Mouse (Mus musculus): ENCODE measurements around the gene Csrp3. TPM values are rescaled to one million over a fixed set of nuclear protein-coding genes. Genes with fewer than 3 reads are reported as not detected.

Gene Csrp3
- total and polyA plus RNA-seq, 2 experiments: 10.9 to 44.6 TPM

DNA sequence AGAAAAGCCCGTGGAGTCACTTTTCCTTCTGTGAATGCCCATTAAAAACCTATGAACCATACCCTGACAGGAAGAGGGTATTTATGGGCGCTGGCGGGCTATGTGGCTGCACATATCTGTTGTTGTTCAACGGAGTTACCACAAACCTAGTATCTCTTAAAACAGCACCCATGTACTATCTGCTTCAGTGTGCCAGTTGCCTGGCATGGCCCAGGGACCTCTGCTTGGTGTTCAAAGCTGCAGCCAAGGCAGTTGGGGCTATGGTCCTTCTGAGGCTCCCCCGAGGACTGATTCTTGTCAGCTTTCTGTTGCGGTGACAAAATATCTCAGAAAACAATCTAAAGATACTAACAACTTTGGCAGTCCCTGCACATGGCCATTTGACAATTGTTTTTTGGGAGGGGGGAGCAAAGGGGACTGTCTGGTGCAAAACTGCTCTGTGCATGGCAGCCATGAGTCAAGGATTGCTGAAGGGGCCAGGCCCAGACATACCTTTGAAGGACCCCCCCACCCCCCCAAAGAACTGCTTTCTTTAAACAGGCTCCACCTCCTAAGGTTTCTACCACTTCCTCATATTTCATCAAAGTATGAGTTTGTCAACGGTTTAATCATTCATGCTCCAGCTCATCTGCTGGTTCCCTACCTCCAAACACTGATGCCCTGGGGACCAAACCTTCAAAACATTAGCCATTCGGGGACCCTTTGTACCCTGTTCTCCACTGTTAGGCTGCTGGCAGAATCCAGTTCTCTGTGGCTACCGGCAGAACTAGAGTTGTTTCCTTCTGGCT is 17.0 kb upstream of the Csrp3 start:
- no peak for DNase-seq (ENCODE audit: extremely low read depth, low read depth, low spot score)
- H3K27ac ChIP-seq (replicated peaks; ENCODE audit: insufficient read depth, low read depth, low read length): no peak overlapping the region
- peaks cover 11% of the 10 kb centered on the region; the same call in 1 of the 2 replicates for H3K36me3 ChIP-seq (ENCODE audit: control insufficient read depth, insufficient read depth, low read length)
- no peaks in the 10 kb centered on the region for H3K79me2 ChIP-seq (ENCODE audit: control insufficient read depth, insufficient read depth, low read length)
- no peak overlapping the region for H3K4me3 ChIP-seq (ENCODE audit: insufficient read depth, low read depth, low read length)
- H3K9ac ChIP-seq (ENCODE audit: low read depth, low read length): no peak overlapping the region
- H3K4me1 ChIP-seq (ENCODE audit: control insufficient read depth, insufficient read depth, low read length): no peaks in the 10 kb centered on the region
- H3K27me3 ChIP-seq (ENCODE audit: control insufficient read depth, insufficient read depth, low read length): no peaks in the 10 kb centered on the region
- TF ChIP-seq POLR2A (IDR thresholded peaks at IDR 0.05; ENCODE audit: extremely low read depth, insufficient read depth, low read length): no peak
- TF ChIP-seq CTCF (IDR thresholded peaks at IDR 0.05; ENCODE audit: low read depth, low read length): no peak
- WGBS: 88% methylated on average over 9 of the region's 9 CpGs

DNA sequence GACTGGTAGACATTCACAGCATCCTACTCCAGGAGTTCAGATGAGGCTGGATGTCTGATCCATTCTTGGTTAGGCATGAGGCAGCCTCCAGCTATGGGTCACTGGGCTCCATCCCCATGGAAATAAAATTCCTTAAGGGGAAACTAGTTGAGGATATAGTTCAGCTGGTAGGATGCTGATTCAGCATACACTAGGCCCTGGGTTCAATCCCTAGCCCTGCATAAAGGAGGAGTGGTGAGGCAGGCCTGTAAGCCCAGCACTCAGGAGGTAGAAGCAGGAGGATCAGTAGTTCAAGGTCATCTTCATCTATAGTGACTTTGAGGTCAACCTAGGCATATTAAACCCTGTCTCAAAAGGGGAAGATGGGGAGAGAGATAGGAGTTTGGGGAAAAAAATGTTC is 16.4 kb upstream of the Csrp3 start:
- no peaks in the 10 kb centered on the region; the same call in 1 of the 2 replicates for H3K4me1 ChIP-seq (ENCODE audit: control insufficient read depth, insufficient read depth, low read length)
- no peaks in the 10 kb centered on the region for H3K27me3 ChIP-seq (ENCODE audit: control insufficient read depth, insufficient read depth, low read length)
- H3K4me3 ChIP-seq (ENCODE audit: insufficient read depth, low read depth, low read length): no peak overlapping the region
- H3K27ac ChIP-seq (replicated peaks; ENCODE audit: insufficient read depth, low read depth, low read length): no peak overlapping the region
- H3K79me2 ChIP-seq (ENCODE audit: control insufficient read depth, insufficient read depth, low read length): no peaks in the 10 kb centered on the region
- H3K9ac ChIP-seq (ENCODE audit: low read depth, low read length): no peak overlapping the region
- H3K36me3 ChIP-seq (ENCODE audit: control insufficient read depth, insufficient read depth, low read length): peaks cover 10% of the 10 kb centered on the region; the same call in 1 of the 2 replicates
- TF ChIP-seq CTCF (IDR thresholded peaks at IDR 0.05; ENCODE audit: low read depth, low read length) (no peak), POLR2A (IDR thresholded peaks at IDR 0.05; ENCODE audit: extremely low read depth, insufficient read depth, low read length) (no peak)
- DNase-seq (ENCODE audit: extremely low read depth, low read depth, low spot score): no peak

DNA sequence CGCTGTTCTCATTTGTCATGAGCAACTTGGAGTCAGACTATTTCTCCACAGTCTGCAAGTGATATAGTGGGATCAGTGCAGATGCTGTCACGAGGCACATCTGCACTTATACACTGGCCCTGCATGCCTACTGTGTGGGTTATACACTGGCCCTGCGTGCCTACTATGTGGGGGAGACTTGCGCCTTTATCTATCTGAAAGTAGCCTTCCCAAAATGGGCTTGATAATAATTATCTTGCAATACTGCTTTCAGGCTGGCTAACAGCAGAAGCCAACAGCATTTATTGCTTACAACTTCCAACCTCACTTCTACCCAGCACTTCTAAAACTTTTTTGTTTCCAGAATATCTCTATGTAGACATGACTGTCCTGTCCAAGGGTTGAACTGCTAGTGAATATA is 14.0 kb upstream of the Csrp3 start:
- DNase-seq (ENCODE audit: extremely low read depth, low read depth, low spot score): no peak
- Histone ChIP-seq H3K27ac (replicated peaks; ENCODE audit: insufficient read depth, low read depth, low read length) (no peak overlapping the region), H3K4me1 (ENCODE audit: control insufficient read depth, insufficient read depth, low read length) (peaks cover 9% of the 10 kb centered on the region; the same call in 1 of the 2 replicates), H3K9ac (ENCODE audit: low read depth, low read length) (no peak overlapping the region), H3K79me2 (ENCODE audit: control insufficient read depth, insufficient read depth, low read length) (no peaks in the 10 kb centered on the region), H3K36me3 (ENCODE audit: control insufficient read depth, insufficient read depth, low read length) (peaks cover 3% of the 10 kb centered on the region; the same call in 1 of the 2 replicates), H3K27me3 (ENCODE audit: control insufficient read depth, insufficient read depth, low read length) (no peaks in the 10 kb centered on the region), H3K4me3 (ENCODE audit: insufficient read depth, low read depth, low read length) (no peak overlapping the region)
- 99% methylated on average over 4 of the region's 4 CpGs for WGBS
- no peak for TF ChIP-seq POLR2A (IDR thresholded peaks at IDR 0.05; ENCODE audit: extremely low read depth, insufficient read depth, low read length)
- no peak for TF ChIP-seq CTCF (IDR thresholded peaks at IDR 0.05; ENCODE audit: low read depth, low read length)

DNA sequence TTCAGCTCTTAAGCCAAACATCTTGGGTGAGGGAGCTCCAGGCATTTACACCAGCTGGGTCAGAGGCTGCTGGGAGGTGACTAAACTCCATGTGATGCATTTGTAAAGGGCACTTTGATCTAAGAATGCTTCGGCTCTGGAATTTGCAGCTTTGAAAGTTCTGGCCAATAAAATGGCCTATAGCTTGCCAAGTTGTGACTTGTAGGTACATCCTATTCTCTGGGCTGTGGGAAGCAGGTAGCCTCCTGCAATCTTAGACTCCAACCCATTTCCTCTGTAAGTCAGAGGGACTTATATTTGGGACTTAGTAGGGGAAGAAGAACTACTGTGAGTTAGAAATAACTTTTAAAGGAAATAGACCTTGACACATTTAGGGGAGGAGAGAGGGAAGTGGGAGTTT is 13.1 kb upstream of the Csrp3 start:
- 8% methylated on average over 1 of the region's 1 CpGs for WGBS
- Histone ChIP-seq H3K9ac (ENCODE audit: low read depth, low read length) (no peak overlapping the region), H3K27me3 (ENCODE audit: control insufficient read depth, insufficient read depth, low read length) (no peaks in the 10 kb centered on the region), H3K36me3 (ENCODE audit: control insufficient read depth, insufficient read depth, low read length) (peaks cover 3% of the 10 kb centered on the region; the same call in 1 of the 2 replicates), H3K27ac (replicated peaks; ENCODE audit: insufficient read depth, low read depth, low read length) (no peak overlapping the region), H3K4me3 (ENCODE audit: insufficient read depth, low read depth, low read length) (no peak overlapping the region), H3K4me1 (ENCODE audit: control insufficient read depth, insufficient read depth, low read length) (peaks cover 15% of the 10 kb centered on the region; the same call in 1 of the 2 replicates), H3K79me2 (ENCODE audit: control insufficient read depth, insufficient read depth, low read length) (no peaks in the 10 kb centered on the region)
- DNase-seq (ENCODE audit: extremely low read depth, low read depth, low spot score): no peak
- TF ChIP-seq CTCF (IDR thresholded peaks at IDR 0.05; ENCODE audit: low read depth, low read length) (no peak), POLR2A (IDR thresholded peaks at IDR 0.05; ENCODE audit: extremely low read depth, insufficient read depth, low read length) (no peak)

GRCm38 (mm10) chr7:48859362-48859761 is 11.5 kb upstream of the Csrp3 start:
- WGBS: 7% methylated on average over 4 of the region's 4 CpGs
- TF ChIP-seq POLR2A (IDR thresholded peaks at IDR 0.05; ENCODE audit: extremely low read depth, insufficient read depth, low read length) (no peak), CTCF (IDR thresholded peaks at IDR 0.05; ENCODE audit: low read depth, low read length) (no peak)
- H3K27me3 ChIP-seq (ENCODE audit: control insufficient read depth, insufficient read depth, low read length): no peaks in the 10 kb centered on the region

GRCm38 (mm10) chr7:48858257-48858656 is 10.4 kb upstream of the Csrp3 start:
- TF ChIP-seq CTCF (IDR thresholded peaks at IDR 0.05; ENCODE audit: low read depth, low read length): no peak
- no peak for TF ChIP-seq POLR2A (IDR thresholded peaks at IDR 0.05; ENCODE audit: extremely low read depth, insufficient read depth, low read length)
- Histone ChIP-seq H3K27ac (replicated peaks; ENCODE audit: insufficient read depth, low read depth, low read length) (peak overlapping the region; percentile 96), H3K4me1 (ENCODE audit: control insufficient read depth, insufficient read depth, low read length) (peaks cover 21% of the 10 kb centered on the region; the same call in 1 of the 2 replicates), H3K27me3 (ENCODE audit: control insufficient read depth, insufficient read depth, low read length) (no peaks in the 10 kb centered on the region), H3K4me3 (ENCODE audit: insufficient read depth, low read depth, low read length) (no peak overlapping the region), H3K9ac (ENCODE audit: low read depth, low read length) (no peak overlapping the region; the same call in 1 of the 2 replicates), H3K79me2 (ENCODE audit: control insufficient read depth, insufficient read depth, low read length) (no peaks in the 10 kb centered on the region), H3K36me3 (ENCODE audit: control insufficient read depth, insufficient read depth, low read length) (no peaks in the 10 kb centered on the region)
- WGBS: 58% methylated on average over 1 of the region's 1 CpGs
- DNase-seq (ENCODE audit: extremely low read depth, low read depth, low spot score): no peak

More at GRCm38 (mm10) chr7:48859362-48859761, 11.5 kb upstream of the Csrp3 start:
- no peaks in the 10 kb centered on the region for H3K36me3 ChIP-seq (ENCODE audit: control insufficient read depth, insufficient read depth, low read length)
- H3K27ac ChIP-seq (replicated peaks; ENCODE audit: insufficient read depth, low read depth, low read length): peak overlapping the region; percentile 47
- DNase-seq (ENCODE audit: extremely low read depth, low read depth, low spot score): peak; percentile 80
- no peaks in the 10 kb centered on the region for H3K79me2 ChIP-seq (ENCODE audit: control insufficient read depth, insufficient read depth, low read length)
- no peak overlapping the region for H3K9ac ChIP-seq (ENCODE audit: low read depth, low read length)
- no peak overlapping the region for H3K4me3 ChIP-seq (ENCODE audit: insufficient read depth, low read depth, low read length)
- peaks cover 21% of the 10 kb centered on the region; the same call in 1 of the 2 replicates for H3K4me1 ChIP-seq (ENCODE audit: control insufficient read depth, insufficient read depth, low read length)

All from liver, adult 2 months (tissue).